ENCODE assay signal across 16 mouse cellular contexts in the genomic region with DNA sequence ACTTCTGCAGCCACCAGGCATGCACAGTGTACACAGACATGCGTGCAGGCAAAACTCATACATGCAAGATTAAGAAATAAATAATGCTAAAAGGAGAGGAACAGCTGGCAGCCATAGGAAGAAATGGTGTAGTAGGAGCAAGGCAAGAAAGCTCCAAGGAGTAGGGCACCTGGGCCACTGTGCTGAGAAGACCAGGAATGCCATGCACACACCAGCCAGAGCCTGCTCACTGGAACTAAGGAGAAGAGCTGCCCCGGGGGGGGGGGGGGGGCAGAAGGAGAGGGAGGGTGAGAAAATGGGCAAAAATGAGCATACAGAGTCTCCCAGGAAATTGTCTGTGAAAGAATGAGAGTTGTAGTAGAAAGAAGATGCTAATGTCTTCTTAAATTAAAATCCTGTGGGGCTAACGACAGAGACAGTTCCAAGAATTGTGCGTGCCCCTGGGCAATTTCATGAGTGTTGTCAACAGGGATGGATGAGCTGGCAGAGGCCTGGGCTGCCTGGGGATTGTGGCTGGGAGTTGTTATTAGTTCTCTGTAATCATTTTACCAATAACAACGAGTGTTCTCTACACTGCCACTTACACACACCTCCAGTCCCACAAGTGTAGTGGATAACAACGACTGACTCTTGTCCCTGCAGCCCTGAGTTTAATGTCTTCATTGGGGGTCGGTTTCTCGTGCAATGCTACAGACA. TPM values are rescaled to one million over a fixed set of nuclear protein-coding genes. Genes with fewer than 3 reads are reported as not detected.
A peak's percentile ranks its signal among the peaks of the same experiment; 100 is the strongest.
DNase-seq lines count a peak whose midpoint lies in the region; ATAC-seq lines count a peak whose summit lies in the region.
"Had no signal": no experiment of that assay in that cellular context is flagged by ENCODE, and none has a peak within 500 bp of the region (broad histone marks: within the 10 kb centered on the region; RNA-seq: fewer than 3 reads in every experiment).

No protein-coding gene starts in this region.

- H3K36me3 ChIP-seq in heart, embryonic 11.5 days (ENCODE audit: control insufficient read depth, insufficient read depth, low read length): no peaks in the 10 kb centered on the region
- no peaks in the 10 kb centered on the region for H3K36me3 ChIP-seq in midbrain, embryonic 15.5 days (replicated peaks)
- no peaks in the 10 kb centered on the region for H3K36me3 ChIP-seq in midbrain, embryonic 14.5 days (ENCODE audit: control insufficient read depth, insufficient read depth, low read length)
- no peaks in the 10 kb centered on the region for H3K36me3 ChIP-seq in hindbrain, embryonic 16.5 days (ENCODE audit: control insufficient read depth, insufficient read depth, low read length)
- H3K36me3 ChIP-seq: forebrain, embryonic 15.5 days; heart, embryonic 12.5 days; intestine, embryonic 15.5 days had no signal

- H3K4me1 ChIP-seq in heart, embryonic 11.5 days (ENCODE audit: control insufficient read depth, insufficient read depth, low read length): no peaks in the 10 kb centered on the region
- H3K4me1 ChIP-seq in midbrain, embryonic 15.5 days: peaks cover 4% of the 10 kb centered on the region
- H3K4me1 ChIP-seq in midbrain, embryonic 14.5 days (ENCODE audit: control insufficient read depth, insufficient read depth, low read length): no peaks in the 10 kb centered on the region
- no peaks in the 10 kb centered on the region for H3K4me1 ChIP-seq in hindbrain, embryonic 16.5 days (ENCODE audit: control insufficient read depth, insufficient read depth, low read depth, low read length)
- H3K4me1 ChIP-seq: forebrain, embryonic 15.5 days; heart, embryonic 12.5 days; intestine, embryonic 15.5 days had no signal

- H3K9ac ChIP-seq in heart, embryonic 11.5 days (ENCODE audit: low read depth, low read length): no peak overlapping the region
- H3K9ac ChIP-seq in midbrain, embryonic 15.5 days: no peak overlapping the region
- H3K9ac ChIP-seq in midbrain, embryonic 14.5 days (replicated peaks; ENCODE audit: low read length): no peak overlapping the region
- no peak overlapping the region for H3K9ac ChIP-seq in hindbrain, embryonic 16.5 days (ENCODE audit: low read depth, low read length)
- H3K9ac ChIP-seq: forebrain, embryonic 15.5 days; heart, embryonic 12.5 days; intestine, embryonic 15.5 days had no signal

- H3K4me2 ChIP-seq in heart, embryonic 11.5 days: no peak overlapping the region
- no peak overlapping the region for H3K4me2 ChIP-seq in midbrain, embryonic 15.5 days
- H3K4me2 ChIP-seq in midbrain, embryonic 14.5 days (ENCODE audit: low read length): no peak overlapping the region
- H3K4me2 ChIP-seq in hindbrain, embryonic 16.5 days (ENCODE audit: low read length): no peak overlapping the region
- H3K4me2 ChIP-seq: forebrain, embryonic 15.5 days; heart, embryonic 12.5 days; intestine, embryonic 15.5 days had no signal

- 70% methylated on average over 8 of the region's 8 CpGs for WGBS in heart, embryonic 11.5 days (ENCODE audit: insufficient replicate concordance)
- WGBS in midbrain, embryonic 15.5 days: 71% methylated on average over 8 of the region's 8 CpGs
- 75% methylated on average over 8 of the region's 8 CpGs for WGBS in midbrain, embryonic 14.5 days
- 57% methylated on average over 8 of the region's 8 CpGs for WGBS in hindbrain, embryonic 16.5 days

- no peak for ATAC-seq in heart, embryonic 11.5 days (replicated peaks; ENCODE audit: insufficient number of reproducible peaks, low FRiP score, low TSS enrichment)
- peak; percentile 62; the same call in 1 of the 2 replicates for ATAC-seq in midbrain, embryonic 15.5 days (replicated peaks)
- no peak for ATAC-seq in midbrain, embryonic 14.5 days (ENCODE audit: low FRiP score, low TSS enrichment)
- ATAC-seq in hindbrain, embryonic 16.5 days: peak; percentile 56; the same call in 1 of the 2 replicates
- ATAC-seq: activated CD4-positive, CD25-positive, alpha-beta regulatory T cell, adult 4 months; forebrain, embryonic 15.5 days; intestine, embryonic 15.5 days; Patski had no signal

- H3K27ac ChIP-seq in heart, embryonic 11.5 days (ENCODE audit: low read depth, low read length): no peak overlapping the region
- H3K27ac ChIP-seq in midbrain, embryonic 15.5 days: no peak overlapping the region
- H3K27ac ChIP-seq in midbrain, embryonic 14.5 days (replicated peaks; ENCODE audit: low read depth, low read length): no peak overlapping the region
- H3K27ac ChIP-seq in hindbrain, embryonic 16.5 days (ENCODE audit: low read depth, low read length): no peak overlapping the region
- H3K27ac ChIP-seq: forebrain, embryonic 15.5 days; heart, adult 2 months; intestine, embryonic 15.5 days had no signal

- no peaks in the 10 kb centered on the region for H3K27me3 ChIP-seq in heart, embryonic 11.5 days (ENCODE audit: control insufficient read depth, insufficient read depth, low read length)
- H3K27me3 ChIP-seq in midbrain, embryonic 15.5 days (replicated peaks): no peaks in the 10 kb centered on the region
- no peaks in the 10 kb centered on the region for H3K27me3 ChIP-seq in midbrain, embryonic 14.5 days (ENCODE audit: control insufficient read depth, insufficient read depth, low read length)
- no peaks in the 10 kb centered on the region for H3K27me3 ChIP-seq in hindbrain, embryonic 16.5 days (replicated peaks; ENCODE audit: control insufficient read depth, insufficient read depth, low read length)
- H3K27me3 ChIP-seq: forebrain, embryonic 15.5 days; heart, embryonic 12.5 days; intestine, embryonic 15.5 days had no signal

- no peaks in the 10 kb centered on the region; the same call in 1 of the 2 replicates for H3K9me3 ChIP-seq in heart, embryonic 11.5 days (replicated peaks; ENCODE audit: control insufficient read depth, low read length)
- H3K9me3 ChIP-seq in midbrain, embryonic 15.5 days: no peaks in the 10 kb centered on the region
- 0 out of 2 replicates have a peak, but pooled peaks cover 3% of the 10 kb centered on the region for H3K9me3 ChIP-seq in midbrain, embryonic 14.5 days (ENCODE audit: control insufficient read depth, low read length)
- H3K9me3 ChIP-seq in hindbrain, embryonic 16.5 days (ENCODE audit: control insufficient read depth, low read length): no peaks in the 10 kb centered on the region
- H3K9me3 ChIP-seq: forebrain, embryonic 15.5 days; intestine, embryonic 15.5 days had no signal

- no peak overlapping the region for H3K4me3 ChIP-seq in heart, embryonic 11.5 days (ENCODE audit: low read depth, low read length)
- no peak overlapping the region for H3K4me3 ChIP-seq in midbrain, embryonic 15.5 days
- H3K4me3 ChIP-seq in midbrain, embryonic 14.5 days (replicated peaks; ENCODE audit: low read depth, low read length): no peak overlapping the region
- no peak overlapping the region for H3K4me3 ChIP-seq in hindbrain, embryonic 16.5 days (ENCODE audit: low read length)
- H3K4me3 ChIP-seq: forebrain, embryonic 15.5 days; heart, adult 2 months; heart, embryonic 12.5 days; intestine, embryonic 15.5 days had no signal

- peak; percentile 45 for DNase-seq in heart, adult 11 months
- DNase-seq in midbrain, embryonic 14.5 days: no peak
- DNase-seq in neural tube, embryonic 10.5 days (ENCODE audit: extremely low spot score, low spot score): no peak
- no peak for DNase-seq in cerebellum, adult 11 months
- DNase-seq: adrenal gland, postnatal 25 days; cerebellum, adult 2 months; cerebellum, postnatal 10 days; heart, adult 2 months had no signal

RNA-seq across cellular contexts. Expression of gene Syt13, which starts 54.2 kb away (rescaled TPM):
- polyA plus RNA-seq in heart, embryonic 11.5 days (2014; fragmentation: Nextera tagmentation; extraction: Ambion mirVana): 0.25 and 0.52 TPM in 2 replicates
- polyA plus RNA-seq in midbrain, embryonic 15.5 days (2015; fragmentation: Nextera tagmentation; extraction: Ambion mirVana): 85.8 and 88.7 TPM in 2 replicates
- 44.9 and 48.9 TPM in 2 replicates for polyA plus RNA-seq in midbrain, embryonic 14.5 days (2014; fragmentation: Nextera tagmentation; extraction: Ambion mirVana)
- 61.7 and 66.6 TPM in 2 replicates for polyA plus RNA-seq in hindbrain, embryonic 16.5 days (2015; fragmentation: Nextera tagmentation; extraction: Ambion mirVana)
- polyA plus RNA-seq: activated CD4-positive, CD25-positive, alpha-beta regulatory T cell, adult 4 months had no signal

Comparison
In these comparisons a context has a peak if more than half of its experiments do, and no peak if none do; other contexts are left out.
1. ATAC-seq: peak in midbrain, embryonic 15.5 days (single experiment) and hindbrain, embryonic 16.5 days (single experiment); none in heart, embryonic 11.5 days (single experiment) and midbrain, embryonic 14.5 days (single experiment).
2. RNA of gene Syt13, which starts 54.2 kb away (polyA plus RNA-seq): 85.8 to 88.7 TPM in midbrain, embryonic 15.5 days, 61.7 to 66.6 TPM in hindbrain, embryonic 16.5 days and 44.9 to 48.9 TPM in midbrain, embryonic 14.5 days; 0.25 to 0.52 TPM in heart, embryonic 11.5 days; every median in the first group is over 10 times any median in the second.